Mouse (Mus musculus) adipocyte (in vitro differentiated cells): Measurements from ENCODE around the gene Oat.

ENCODE experiments used
- DNase-seq: peaks from one replicate; pipeline ENCODE4 v3.0.0-alpha.2; 2016; ENCODE audit warnings: low spot score

Gene Oat

GRCm38 (mm10) chr7:132576116-132576650 is at the start of gene Oat:
Gene Oat (minus strand): TSS chr7:132576398.
- peak; percentile 93 for DNase-seq

- DNase-seq = no peak
Observed at GRCm38 (mm10) chr7:132624161-132624560, 48.0 kb upstream of the Oat start.

DNA sequence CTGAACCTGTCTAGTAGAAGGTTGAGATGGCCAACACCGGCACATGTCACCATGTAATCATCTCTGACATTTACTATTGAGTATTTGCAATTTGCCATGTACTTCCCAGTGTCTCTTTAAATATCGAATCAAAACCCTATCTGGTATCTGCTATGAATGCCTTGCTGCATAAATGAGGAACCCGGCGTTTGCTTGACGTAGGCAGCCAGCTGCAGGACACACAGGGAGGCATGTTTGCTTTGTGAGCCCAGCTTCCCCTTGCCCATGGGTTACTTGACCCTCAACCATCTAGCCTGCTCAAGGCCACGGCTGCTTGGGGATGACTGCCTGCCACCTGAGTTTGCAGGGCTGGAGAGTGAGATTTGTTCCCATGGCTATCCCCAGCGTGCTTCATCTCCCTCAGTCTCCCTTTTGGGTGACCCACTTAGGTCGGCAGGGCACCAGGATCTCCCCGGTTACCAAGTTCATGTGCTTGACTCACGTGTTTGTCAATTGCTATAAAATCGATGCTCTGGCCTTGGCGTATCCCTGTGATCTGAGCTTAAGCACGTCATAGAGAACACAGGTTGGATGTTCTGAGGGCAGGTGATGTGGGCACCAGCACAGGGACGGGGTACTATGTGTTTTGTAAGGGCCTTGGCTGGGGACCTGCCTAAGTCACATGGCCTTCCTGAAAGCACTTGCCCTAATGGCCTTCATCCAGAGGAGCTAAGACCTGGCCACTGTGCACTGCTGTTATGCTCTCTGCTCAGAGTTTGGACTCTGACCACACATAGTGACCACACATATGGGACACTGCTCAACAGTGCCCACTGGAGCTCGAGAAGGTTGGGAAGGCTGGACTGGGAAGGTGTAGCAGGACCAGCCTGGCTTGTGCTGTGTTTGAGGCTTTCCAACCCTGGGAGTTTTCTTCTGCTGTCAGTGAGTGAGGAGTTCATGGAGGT is 44.0 kb upstream of the Oat start:
- no peak for DNase-seq

- DNase-seq = no peak
Observed at GRCm38 (mm10) chr7:132619549-132619948, 43.4 kb upstream of the Oat start.

DNA sequence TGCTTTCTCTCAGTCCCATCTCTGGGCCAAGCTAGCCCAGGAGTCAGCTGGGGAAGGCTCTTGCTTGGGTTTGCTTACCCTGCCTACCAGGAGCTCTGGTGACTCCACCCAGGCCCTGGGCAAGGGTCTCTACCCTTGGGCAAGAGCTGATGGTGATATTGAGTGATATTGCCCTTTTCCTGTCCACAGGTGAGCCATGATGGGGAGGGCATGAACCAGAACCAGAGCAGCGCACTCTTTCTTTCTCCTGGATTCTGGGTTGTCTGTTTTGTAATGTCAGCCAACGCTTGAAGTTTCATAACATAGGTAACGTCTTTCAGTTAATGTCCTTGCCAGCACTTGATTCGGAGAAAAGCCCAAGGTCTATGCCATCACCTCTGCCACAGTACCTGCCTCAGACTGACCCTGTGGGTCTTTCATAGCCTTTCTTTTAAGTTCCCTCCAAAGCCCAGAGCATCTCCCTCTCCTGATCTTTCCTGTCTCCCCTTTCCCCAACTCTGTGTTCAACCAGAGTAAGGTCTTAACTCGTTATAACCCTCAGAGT is 40.9 kb upstream of the Oat start:
- no peak for DNase-seq

- DNase-seq = no peak
Observed at GRCm38 (mm10) chr7:132616391-132616790, 40.2 kb upstream of the Oat start.

DNA sequence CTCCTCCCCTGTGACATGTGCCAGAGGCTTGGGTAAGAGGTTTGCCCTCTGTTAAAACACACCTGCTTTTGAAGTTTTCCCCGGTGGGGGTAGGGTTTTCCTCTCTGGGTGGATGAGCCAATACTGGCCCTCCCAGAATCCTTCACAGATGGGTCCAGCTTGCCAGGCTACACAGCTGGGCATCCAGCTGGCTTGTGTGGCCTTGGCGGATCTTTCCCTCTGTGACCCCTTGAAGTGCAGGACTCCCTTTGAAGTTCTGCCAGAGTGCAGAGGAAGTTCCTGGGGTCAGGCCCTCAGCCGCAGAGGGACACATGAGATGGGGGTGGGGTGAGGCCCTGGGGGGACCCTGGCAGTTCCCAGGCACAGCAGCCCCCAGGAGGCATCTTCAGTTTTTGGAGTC is 39.1 kb upstream of the Oat start:
- DNase-seq = no peak

DNA sequence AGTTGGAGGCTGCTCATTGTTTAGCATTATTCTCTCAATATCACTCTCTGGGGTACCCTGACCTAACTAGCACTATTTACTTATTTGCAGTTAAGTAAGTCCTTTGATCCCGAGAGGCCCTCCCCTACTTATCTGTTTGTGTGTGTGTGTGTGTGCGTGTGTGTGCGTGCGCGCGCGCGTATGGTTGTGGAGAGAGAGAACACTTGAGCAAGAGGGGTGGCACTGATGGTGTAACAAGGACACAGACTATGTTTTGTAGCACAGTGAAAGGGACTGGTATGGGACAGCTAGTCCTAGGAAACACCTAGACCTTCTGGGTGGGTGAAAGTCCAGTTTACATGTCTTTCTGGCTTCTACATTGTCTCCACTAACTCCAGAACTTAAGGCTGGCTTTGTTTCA is 35.3 kb upstream of the Oat start:
- DNase-seq = no peak

GRCm38 (mm10) chr7:132610468-132611318 is 34.5 kb upstream of the Oat start, which contains the start of gene Lhpp:
Gene Lhpp (plus strand): TSS chr7:132610638.
- no peak for DNase-seq

DNA sequence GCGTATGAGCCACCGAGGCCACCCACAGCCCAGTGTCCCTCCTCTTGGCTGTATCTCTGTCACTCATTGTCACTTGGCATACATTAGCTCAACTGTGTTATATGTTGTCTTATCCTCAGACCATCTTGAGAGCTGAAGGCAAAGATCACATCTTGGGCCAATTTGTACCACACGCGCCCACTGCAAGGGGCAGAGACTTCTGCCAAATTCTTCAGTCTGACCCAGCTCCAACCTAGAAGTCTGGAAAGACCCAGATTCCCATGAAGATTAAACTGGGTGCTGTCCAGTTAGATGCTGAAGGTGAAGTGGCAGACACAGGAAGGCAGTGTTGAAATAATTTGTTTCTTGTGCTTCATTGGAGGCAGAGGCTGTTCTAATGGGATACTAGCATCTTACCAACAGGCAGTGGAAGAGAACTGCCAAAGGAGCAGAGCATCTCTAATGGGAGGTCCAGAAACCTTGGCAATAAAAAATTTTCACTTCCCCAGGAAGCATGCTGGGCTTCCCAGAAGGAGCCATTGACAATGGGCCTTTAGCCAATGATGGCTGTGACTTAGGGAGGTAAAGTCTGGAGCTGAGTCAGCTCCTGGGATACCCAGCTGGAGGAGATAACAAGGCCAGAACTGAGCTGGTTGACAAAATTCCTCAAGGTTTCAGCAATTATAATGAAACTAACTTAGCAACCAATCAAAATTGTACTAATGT is 32.3 kb upstream of the Oat start:
- DNase-seq = no peak

GRCm38 (mm10) chr7:132605689-132606088 is 29.5 kb upstream of the Oat start:
- DNase-seq = peak; percentile 13

- no peak for DNase-seq
Observed at GRCm38 (mm10) chr7:132604720-132605119, 28.5 kb upstream of the Oat start.

- no peak for DNase-seq
Observed at GRCm38 (mm10) chr7:132600926-132601325, 24.7 kb upstream of the Oat start.

- no peak for DNase-seq
Observed at GRCm38 (mm10) chr7:132600026-132600425, 23.8 kb upstream of the Oat start.

- DNase-seq = no peak
Observed at GRCm38 (mm10) chr7:132599071-132599975, 23.1 kb upstream of the Oat start, which contains the start of gene Nkx1-2. Gene Nkx1-2 (minus strand): TSS chr7:132599637.

GRCm38 (mm10) chr7:132597251-132598041 is 21.2 kb upstream of the Oat start:
- no peak for DNase-seq

- no peak for DNase-seq
Observed at GRCm38 (mm10) chr7:132596557-132597250, 20.5 kb upstream of the Oat start.

- DNase-seq = no peak
Observed at GRCm38 (mm10) chr7:132595787-132596186, 19.6 kb upstream of the Oat start.

GRCm38 (mm10) chr7:132594325-132594724 is 18.1 kb upstream of the Oat start:
- DNase-seq = no peak
